Mouse (Mus musculus) liver, adult 2 months (tissue): Measurements from ENCODE around the gene Sprr4.
"Not testable (repeated sequence)": the region's sequence is repeated elsewhere in the genome, so short reads cannot be mapped to it uniquely, and the experiment has no call there.

ENCODE experiments used
- CTCF ChIP-seq: fragments of 200-500 bp; IDR thresholded peaks from 2 replicates; pipeline ENCODE4 v1.5.1; 2011; ENCODE audit warnings: low read depth, low read length, control low read depth
- POLR2A ChIP-seq: fragments of 200-500 bp; IDR thresholded peaks from 2 replicates; pipeline ENCODE4 v1.6.1; 2011; ENCODE audit warnings: low read length, control low read depth; ENCODE audit not compliant: insufficient read depth; ENCODE audit errors: extremely low read depth

DNA sequence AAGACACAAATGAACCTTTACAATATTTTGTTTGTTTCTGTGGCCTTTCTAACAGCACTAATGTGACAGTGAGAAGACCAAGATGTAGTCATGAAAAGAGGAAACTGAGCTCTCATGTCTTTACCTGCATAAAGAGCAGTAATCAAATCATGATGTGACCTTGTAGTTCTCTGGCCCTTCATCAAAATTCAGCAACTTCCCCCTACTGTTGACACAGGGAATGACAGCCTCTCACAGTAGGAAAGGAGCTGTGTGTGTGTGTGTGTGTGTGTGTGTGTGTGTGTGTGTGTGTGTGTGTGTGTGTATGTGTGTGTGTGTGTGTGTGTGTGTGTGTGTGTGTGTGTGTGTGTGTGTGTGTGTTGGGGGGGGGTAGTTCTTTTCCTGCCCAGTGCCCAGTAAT is 19.0 kb downstream of the Sprr4 start:
- TF ChIP-seq CTCF, POLR2A: not testable (repeated sequence)
